Mouse (Mus musculus): ENCODE results near the gene Tnfrsf4.

GRCm38 (mm10) chr4:155972651-155973050 is 41.0 kb upstream of the Tnfrsf4 start:
- TF ChIP-seq CTCF (IDR thresholded peaks at IDR 0.05; ENCODE audit: borderline replicate concordance, extremely low read depth, insufficient read depth, insufficient read length) = no peak
- no peak for TF ChIP-seq POLR2A (IDR thresholded peaks at IDR 0.05; ENCODE audit: borderline replicate concordance, extremely low read depth, insufficient read depth, insufficient read length, poor library complexity, severe bottlenecking)
